Mouse (Mus musculus): ENCODE results near the gene Xrcc5. TPM values are rescaled to one million over a fixed set of nuclear protein-coding genes. Genes with fewer than 3 reads are reported as not detected.
A peak's percentile ranks its signal among the peaks of the same experiment; 100 is the strongest.

Xrcc5 gene
- total RNA-seq, 1 experiment from 2014 or later: 47.5 TPM

DNA sequence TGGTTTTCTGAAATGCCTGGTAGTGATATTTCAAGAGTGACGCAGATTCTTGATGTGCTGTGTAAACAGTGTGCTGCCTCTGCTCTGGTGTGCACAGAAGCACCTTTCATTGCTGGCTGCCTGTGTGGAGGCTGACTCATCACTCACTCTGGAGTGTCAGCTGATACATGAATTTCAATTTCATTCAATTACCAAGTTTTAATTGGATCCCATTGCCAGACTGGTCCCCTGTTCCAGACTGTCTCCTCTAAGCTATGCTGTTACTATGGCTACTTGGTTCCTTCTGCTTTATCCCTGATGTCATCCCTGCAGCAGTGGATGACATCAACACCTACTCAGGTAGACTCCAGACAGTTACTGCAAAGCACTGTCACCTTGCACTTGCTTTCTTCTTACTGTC, 65.3 kb downstream of the Xrcc5 start:
- no peak for ATAC-seq (replicated peaks in 1 of 2; ENCODE audit: insufficient read depth in 1 of 2, low FRiP score in 2 of 2, low TSS enrichment in 1 of 2, low read depth in 1 of 2, poor library complexity in 2 of 2, severe bottlenecking in 2 of 2)

DNA sequence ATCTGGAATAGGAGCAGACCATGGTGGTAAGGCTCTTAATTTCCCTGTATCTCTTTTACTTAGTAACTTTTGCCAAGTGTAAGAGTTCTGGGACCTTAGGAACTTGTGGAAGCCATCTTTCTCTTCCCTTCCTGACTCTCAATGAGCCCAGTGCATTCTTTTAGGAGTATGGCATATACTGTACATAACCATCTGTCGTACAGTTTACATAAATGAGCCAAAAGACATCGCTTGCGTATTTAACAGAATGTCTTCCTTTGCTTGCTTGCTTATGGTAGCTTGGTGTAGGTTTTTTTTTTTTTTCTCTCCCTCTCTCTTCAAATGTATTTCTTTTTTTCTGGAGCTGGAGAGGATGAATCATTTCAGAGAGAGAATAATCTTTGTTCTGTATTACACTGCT, 65.7 kb downstream of the Xrcc5 start:
- ATAC-seq (replicated peaks in 1 of 2; ENCODE audit: insufficient read depth in 1 of 2, low FRiP score in 2 of 2, low TSS enrichment in 1 of 2, low read depth in 1 of 2, poor library complexity in 2 of 2, severe bottlenecking in 2 of 2): no peak

DNA sequence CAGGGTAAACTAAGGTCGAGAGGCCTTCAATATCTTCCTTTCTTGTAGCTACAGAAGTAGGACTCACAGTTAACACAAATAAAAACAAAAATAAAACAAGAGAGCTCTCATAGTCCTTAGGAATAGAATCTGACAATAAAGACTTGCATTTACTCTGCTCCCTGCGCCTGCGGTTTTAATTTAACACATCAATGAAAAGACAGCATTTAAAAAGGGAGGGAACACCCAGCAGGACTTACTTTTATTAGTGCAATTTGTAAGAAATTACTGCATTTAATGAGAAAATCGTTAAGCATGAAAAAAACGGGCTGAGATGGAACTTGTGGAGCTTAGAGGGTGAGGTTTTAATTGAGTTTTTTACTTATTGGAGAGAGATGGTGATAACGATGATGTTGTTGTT, 66.4 kb downstream of the Xrcc5 start:
- no peak for ATAC-seq (replicated peaks in 1 of 2; ENCODE audit: insufficient read depth in 1 of 2, low FRiP score in 2 of 2, low TSS enrichment in 1 of 2, low read depth in 1 of 2, poor library complexity in 2 of 2, severe bottlenecking in 2 of 2)

DNA sequence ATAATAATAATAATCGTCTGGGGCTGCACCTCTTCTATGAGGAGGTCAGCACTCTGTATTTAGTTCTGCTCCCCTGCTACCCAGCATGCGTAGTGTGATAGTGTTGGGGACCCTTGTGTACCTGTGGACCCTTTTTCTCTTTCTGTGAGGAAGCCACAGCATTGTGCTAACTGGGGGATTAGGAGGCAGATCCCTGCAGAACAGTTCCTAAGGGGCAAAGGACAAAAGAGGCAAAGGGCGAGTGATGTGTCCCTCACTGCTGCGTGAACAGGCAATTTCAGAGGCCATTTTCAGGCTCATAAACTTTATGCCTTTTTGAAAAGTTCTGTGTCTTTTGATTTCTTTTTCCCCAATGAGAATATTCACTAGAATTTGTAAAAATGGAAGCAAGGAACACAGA, 66.8 kb downstream of the Xrcc5 start:
- no peak for ATAC-seq (replicated peaks in 1 of 2; ENCODE audit: insufficient read depth in 1 of 2, low FRiP score in 2 of 2, low TSS enrichment in 1 of 2, low read depth in 1 of 2, poor library complexity in 2 of 2, severe bottlenecking in 2 of 2)

DNA sequence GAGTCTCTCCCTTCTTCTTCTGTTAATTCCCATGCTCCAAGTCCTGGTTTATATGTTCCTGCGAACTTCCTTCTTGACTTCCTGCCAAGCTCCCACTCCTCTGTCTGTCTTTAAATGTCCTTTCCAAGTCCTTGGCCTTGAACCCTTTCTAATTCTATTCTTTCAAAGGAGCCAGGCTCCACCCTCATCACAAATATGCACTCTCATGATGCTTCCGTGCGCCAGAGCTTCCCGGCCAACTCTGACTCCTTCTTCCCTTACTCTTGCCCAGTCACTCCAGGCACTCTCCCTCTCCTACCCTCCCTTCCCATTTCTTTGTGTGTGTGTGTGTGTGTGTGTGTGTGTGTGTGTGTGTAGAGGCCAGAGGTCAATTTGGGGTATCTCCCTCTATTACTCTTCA, 70.9 kb downstream of the Xrcc5 start:
- no peak for ATAC-seq (replicated peaks in 1 of 2; ENCODE audit: insufficient read depth in 1 of 2, low FRiP score in 2 of 2, low TSS enrichment in 1 of 2, low read depth in 1 of 2, poor library complexity in 2 of 2, severe bottlenecking in 2 of 2)

DNA sequence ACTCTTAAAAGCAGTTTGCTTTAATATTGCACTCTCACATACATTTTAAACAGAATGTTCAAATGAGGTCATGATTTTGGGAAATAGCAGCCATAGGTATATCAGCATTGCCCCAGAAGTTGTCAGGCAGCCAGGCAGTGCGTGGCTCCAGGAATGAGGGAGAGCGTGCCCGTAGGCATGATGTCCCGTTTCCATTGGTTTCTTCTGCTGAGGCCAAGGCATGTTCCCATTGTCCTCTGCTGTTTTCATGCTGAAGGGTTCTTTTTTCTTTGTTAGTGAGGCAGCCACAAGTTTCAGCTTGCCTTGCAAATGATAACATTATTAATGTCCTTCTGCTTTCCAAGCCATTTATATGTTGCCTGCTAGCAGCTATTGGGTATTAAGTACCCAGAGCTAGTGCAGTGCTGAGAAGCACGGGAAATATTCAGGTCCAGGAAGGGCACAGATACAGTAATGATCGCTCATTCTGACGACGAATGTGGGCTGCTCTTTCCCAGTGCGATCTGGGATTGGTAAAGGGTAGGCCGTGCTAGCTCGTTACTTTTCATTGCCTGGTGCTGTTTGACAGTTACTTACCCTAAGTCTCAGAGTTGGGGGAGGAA, 72.6 kb downstream of the Xrcc5 start:
- ATAC-seq (replicated peaks in 1 of 2; ENCODE audit: insufficient read depth in 1 of 2, low FRiP score in 2 of 2, low TSS enrichment in 1 of 2, low read depth in 1 of 2, poor library complexity in 2 of 2, severe bottlenecking in 2 of 2): no peak

GRCm38 (mm10) chr1:72380544-72380943, 73.3 kb downstream of the Xrcc5 start:
- no peak for ATAC-seq (replicated peaks in 1 of 2; ENCODE audit: insufficient read depth in 1 of 2, low FRiP score in 2 of 2, low TSS enrichment in 1 of 2, low read depth in 1 of 2, poor library complexity in 2 of 2, severe bottlenecking in 2 of 2)

DNA sequence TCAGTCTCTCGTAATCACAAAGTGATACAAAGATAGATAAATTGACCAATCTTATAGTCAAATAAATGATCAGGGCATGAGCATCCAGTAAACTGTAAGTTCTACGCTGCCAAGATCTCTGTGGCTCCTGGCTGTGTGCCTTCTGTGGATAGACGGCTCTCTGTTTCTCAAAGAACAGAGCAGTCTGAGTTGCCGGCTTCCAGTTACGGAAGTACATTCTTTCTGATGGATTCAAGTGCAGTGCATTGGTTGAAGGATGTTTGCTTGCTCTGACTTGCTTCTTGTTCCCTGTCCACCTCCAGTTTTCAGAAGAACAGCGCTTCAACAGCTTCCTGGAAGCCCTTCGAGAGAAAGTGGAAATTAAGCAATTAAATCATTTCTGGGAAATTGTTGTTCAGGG, 75.8 kb downstream of the Xrcc5 start:
- ATAC-seq (replicated peaks in 1 of 2; ENCODE audit: insufficient read depth in 1 of 2, low FRiP score in 2 of 2, low TSS enrichment in 1 of 2, low read depth in 1 of 2, poor library complexity in 2 of 2, severe bottlenecking in 2 of 2): no peak

GRCm38 (mm10) chr1:72383651-72384050, 76.4 kb downstream of the Xrcc5 start:
- ATAC-seq (replicated peaks in 1 of 2; ENCODE audit: insufficient read depth in 1 of 2, low FRiP score in 2 of 2, low TSS enrichment in 1 of 2, low read depth in 1 of 2, poor library complexity in 2 of 2, severe bottlenecking in 2 of 2): no peak

- peak in 1 of 2 experiments; percentile 45; a peak in 1 of 4 replicates for ATAC-seq (replicated peaks in 1 of 2; ENCODE audit: insufficient read depth in 1 of 2, low FRiP score in 2 of 2, low TSS enrichment in 1 of 2, low read depth in 1 of 2, poor library complexity in 2 of 2, severe bottlenecking in 2 of 2)
Observed at GRCm38 (mm10) chr1:72390420-72390819, 83.2 kb downstream of the Xrcc5 start.

GRCm38 (mm10) chr1:72399720-72400401, 92.6 kb downstream of the Xrcc5 start:
- ATAC-seq (replicated peaks in 1 of 2; ENCODE audit: insufficient read depth in 1 of 2, low FRiP score in 2 of 2, low TSS enrichment in 1 of 2, low read depth in 1 of 2, poor library complexity in 2 of 2, severe bottlenecking in 2 of 2): no peak

DNA sequence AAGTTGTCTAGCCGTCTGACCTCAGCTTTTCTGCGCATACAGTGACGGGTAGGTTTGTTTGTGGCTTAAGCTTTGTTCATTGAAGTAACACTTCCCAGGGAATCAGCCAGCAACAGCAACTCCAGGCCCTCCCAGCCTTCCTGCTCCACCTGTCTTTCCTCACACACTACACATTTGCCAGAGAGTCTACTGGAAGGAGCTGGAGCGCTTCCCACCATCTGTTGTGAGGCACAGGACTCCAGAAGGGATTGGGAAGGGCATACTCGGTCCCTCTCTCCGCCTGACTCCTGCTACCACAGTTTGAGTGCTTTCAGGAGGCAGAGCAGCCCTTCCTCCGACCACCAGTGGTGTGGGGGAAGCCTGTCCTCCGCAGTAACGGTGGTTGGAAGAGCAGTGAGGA, 93.4 kb downstream of the Xrcc5 start:
- no peak for ATAC-seq (replicated peaks in 1 of 2; ENCODE audit: insufficient read depth in 1 of 2, low FRiP score in 2 of 2, low TSS enrichment in 1 of 2, low read depth in 1 of 2, poor library complexity in 2 of 2, severe bottlenecking in 2 of 2)

DNA sequence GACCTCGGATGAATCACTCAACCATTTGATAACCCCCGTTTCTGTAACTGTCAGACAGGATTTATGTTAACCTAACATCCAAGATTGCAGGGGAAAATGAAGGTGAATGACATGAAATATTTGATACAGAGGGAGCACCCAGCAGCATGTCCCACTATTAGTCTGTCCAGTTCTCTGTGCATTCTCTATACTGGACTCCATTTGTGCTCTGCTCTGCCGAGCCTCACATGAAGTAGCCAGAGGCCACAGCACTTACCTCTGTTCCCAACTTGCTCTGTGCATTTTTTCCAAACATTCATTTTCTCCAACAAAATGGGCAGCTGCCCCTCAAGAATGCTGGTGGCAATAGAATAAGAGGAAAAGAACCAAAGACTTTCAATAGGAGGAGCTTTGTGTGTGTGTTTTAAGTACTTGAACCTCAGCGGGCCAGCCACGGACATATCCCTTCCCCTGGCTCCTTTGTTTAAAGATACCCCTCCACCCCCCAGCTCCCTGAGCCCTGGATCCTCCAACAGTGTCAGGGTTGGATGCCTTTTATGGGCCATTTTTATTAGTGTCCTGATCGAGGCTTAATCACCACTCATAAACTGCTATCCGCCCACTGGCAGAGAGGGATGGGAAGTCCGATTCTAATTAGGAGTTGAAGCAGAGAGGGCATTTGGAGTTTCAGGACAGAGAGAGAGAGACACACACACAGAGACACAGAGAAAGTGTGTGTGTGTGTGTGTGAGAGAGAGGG, 94.3 kb downstream of the Xrcc5 start:
- ATAC-seq (replicated peaks in 1 of 2; ENCODE audit: insufficient read depth in 1 of 2, low FRiP score in 2 of 2, low TSS enrichment in 1 of 2, low read depth in 1 of 2, poor library complexity in 2 of 2, severe bottlenecking in 2 of 2): no peak

- ATAC-seq (replicated peaks in 1 of 2; ENCODE audit: insufficient read depth in 1 of 2, low FRiP score in 2 of 2, low TSS enrichment in 1 of 2, low read depth in 1 of 2, poor library complexity in 2 of 2, severe bottlenecking in 2 of 2): no peak
Observed at GRCm38 (mm10) chr1:72406505-72407079, 99.4 kb downstream of the Xrcc5 start.

GRCm38 (mm10) chr1:72409936-72410335, 102.7 kb downstream of the Xrcc5 start:
- no peak for ATAC-seq (replicated peaks in 1 of 2; ENCODE audit: insufficient read depth in 1 of 2, low FRiP score in 2 of 2, low TSS enrichment in 1 of 2, low read depth in 1 of 2, poor library complexity in 2 of 2, severe bottlenecking in 2 of 2)

GRCm38 (mm10) chr1:72411108-72411507, 103.9 kb downstream of the Xrcc5 start:
- no peak for ATAC-seq (replicated peaks in 1 of 2; ENCODE audit: insufficient read depth in 1 of 2, low FRiP score in 2 of 2, low TSS enrichment in 1 of 2, low read depth in 1 of 2, poor library complexity in 2 of 2, severe bottlenecking in 2 of 2)

DNA sequence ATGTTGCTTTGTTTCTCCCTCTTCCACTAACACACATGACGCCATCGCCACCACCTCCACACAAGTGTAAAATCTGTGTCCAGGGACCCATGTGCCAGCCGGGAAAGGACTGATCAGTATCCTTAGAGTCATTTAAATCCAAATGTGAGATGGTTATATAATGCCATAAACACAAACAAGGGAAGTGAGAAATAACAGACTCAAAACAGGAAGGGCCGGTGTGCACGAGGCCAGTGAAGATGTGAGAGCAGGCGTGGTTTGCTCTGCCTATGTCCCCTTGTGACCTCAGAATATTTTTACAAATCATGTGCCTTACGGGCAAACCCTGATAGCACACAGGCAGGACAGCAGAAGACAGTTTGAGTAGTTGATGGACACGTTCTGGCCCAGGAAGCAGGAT, 106.0 kb downstream of the Xrcc5 start:
- no peak for ATAC-seq (replicated peaks in 1 of 2; ENCODE audit: insufficient read depth in 1 of 2, low FRiP score in 2 of 2, low TSS enrichment in 1 of 2, low read depth in 1 of 2, poor library complexity in 2 of 2, severe bottlenecking in 2 of 2)

DNA sequence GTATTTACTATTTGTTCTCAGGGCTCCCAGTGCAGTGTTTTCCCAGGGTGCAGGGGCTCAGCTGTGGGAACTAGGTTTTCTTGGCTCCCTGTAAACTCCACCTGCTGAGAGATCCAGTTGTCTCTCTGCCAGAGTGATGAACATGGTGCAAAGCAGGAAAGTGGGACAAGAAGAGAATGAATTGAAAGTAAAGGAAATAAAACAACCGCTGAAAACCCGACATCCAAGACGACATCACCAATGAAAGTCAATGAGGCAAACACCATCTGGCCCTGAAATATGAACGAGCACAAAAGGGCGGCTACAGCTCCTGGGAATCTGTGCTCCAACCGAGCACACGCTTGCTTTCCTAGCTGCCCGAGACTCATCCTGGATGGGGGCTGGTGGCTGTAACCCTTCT, 106.9 kb downstream of the Xrcc5 start:
- ATAC-seq (replicated peaks in 1 of 2; ENCODE audit: insufficient read depth in 1 of 2, low FRiP score in 2 of 2, low TSS enrichment in 1 of 2, low read depth in 1 of 2, poor library complexity in 2 of 2, severe bottlenecking in 2 of 2): no peak

Data from hematopoietic stem cell, adult 5-6 weeks (primary cell).